Mouse (Mus musculus) thymus, adult 2 months (tissue): ENCODE data around the gene Mfsd10.

Experiments
- CTCF ChIP-seq: fragments of 200-500 bp; IDR thresholded peaks from 2 replicates; pipeline ENCODE4 v1.5.1; 2012; ENCODE audit warnings: mild to moderate bottlenecking, control low read depth, low read length, moderate library complexity, borderline replicate concordance; ENCODE audit not compliant: control insufficient read depth, poor library complexity, insufficient read depth; ENCODE audit errors: extremely low read depth
- POLR2A ChIP-seq: fragments of 200-500 bp; IDR thresholded peaks from 2 replicates; pipeline ENCODE4 v1.6.1; 2012; ENCODE audit warnings: mild to moderate bottlenecking, low read length, control low read depth, moderate library complexity; ENCODE audit not compliant: control insufficient read depth, poor library complexity, insufficient read depth; ENCODE audit errors: extremely low read depth

GRCm38 (mm10) chr5:34659686-34660590 lies 22.9 kb upstream of the Mfsd10 start, which contains the start of the genes Nop14 and Grk4:
- TF ChIP-seq CTCF (peak; percentile 91), POLR2A (peak; percentile 47)
